Mouse (Mus musculus): ENCODE results near the gene Spry1. TPM values are rescaled to one million over a fixed set of nuclear protein-coding genes. Genes with fewer than 3 reads are reported as not detected.
A peak's percentile ranks its signal among the peaks of the same experiment; 100 is the strongest.

Gene Spry1
- total RNA-seq, 1 experiment from 2014 or later, result 25.0 TPM

DNA sequence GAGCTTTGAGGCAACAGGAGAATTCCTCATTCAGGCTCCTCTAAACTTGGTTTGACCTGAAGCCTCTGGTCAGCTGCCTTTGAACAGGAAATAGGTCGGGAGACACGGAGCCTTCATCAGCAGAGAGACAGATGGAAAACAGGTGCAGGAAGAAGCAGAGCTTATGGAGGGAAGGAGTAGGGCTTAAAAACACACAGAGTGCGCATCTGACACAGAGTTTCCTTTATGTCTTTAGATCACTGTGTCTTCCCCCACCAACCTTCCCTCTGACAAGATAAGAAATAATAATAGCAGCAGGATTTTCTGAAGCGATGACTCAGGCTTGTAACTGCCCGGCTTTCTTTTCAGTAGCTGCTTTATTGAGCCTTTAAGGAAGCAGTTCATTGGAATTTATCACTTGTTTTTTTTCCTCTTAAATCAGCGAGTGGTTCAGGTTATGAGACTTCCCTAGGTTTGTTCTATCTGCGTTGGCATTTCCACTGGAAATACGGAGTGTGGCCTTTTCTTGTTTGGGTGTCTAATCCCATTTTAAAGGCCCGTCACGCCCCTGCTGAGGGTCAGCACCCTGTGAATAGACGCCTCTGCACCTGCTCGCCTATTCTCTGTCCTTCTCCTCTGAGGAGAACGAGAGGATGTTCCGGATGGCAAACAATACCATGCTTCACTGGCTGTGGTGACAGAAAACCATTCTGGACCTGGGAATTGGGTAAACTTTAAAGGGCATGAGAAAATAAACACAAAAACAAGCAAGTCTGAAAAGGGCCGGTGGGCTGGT lies 32.7 kb downstream of the Spry1 start:
- no peak for DNase-seq

DNA sequence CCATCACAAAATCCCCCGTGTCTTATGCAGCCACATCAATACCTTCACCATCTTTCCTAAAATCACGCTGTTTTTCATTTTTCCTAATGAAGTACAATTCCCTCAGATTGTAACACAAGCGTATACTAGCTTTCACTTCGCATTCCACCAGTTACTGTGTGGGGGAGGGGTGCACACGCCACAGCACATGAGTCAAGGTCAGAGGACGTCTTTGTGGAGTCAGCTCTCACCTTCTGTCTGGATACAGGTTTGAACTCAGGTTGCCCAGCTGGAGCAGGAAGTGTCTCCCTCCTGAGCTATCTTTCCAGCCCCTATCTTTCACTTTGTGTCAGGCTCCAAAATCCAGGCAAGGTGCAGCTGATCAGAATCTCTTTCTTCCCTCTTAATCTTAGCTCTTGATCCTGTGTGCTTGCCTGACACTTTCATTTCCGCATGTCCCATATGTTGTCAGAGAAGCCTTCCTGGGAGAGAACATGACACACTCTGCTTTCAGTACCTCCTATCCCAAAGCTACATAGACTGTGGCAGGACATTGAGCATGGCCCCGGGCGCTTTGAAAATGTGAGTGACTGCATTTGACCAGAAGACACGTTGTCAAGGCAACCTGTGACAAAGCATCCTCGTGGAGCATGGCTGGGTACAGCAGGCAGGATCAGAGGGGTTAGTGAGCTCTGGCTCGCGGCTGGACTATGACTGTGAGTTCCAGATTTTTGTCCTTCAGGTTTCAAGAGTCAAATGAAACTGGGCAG lies 33.9 kb downstream of the Spry1 start:
- DNase-seq, result peak; percentile 31

DNA sequence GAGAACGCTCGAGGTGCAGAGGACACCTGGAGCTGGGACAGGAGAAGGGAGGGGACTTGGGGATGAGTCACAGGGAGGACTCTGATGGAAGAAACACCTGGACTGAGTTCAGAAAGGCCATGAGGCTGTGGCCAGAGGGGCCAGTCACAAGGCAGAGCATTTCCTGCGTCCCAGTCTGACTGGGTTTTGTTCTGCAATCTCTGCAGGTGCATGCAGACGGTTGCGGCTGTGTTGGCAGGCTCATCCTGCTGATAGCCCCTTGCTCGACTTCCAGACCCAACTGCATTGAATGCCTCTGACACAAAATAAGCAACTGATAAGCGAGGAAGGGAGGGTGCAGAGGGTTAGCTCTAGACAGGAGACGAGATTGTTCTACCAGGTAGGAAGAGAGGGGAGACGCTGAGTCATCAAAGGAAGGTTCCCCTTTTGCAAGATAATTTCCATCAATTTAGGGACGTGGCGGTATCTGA lies 35.3 kb downstream of the Spry1 start:
- no peak for DNase-seq

DNA sequence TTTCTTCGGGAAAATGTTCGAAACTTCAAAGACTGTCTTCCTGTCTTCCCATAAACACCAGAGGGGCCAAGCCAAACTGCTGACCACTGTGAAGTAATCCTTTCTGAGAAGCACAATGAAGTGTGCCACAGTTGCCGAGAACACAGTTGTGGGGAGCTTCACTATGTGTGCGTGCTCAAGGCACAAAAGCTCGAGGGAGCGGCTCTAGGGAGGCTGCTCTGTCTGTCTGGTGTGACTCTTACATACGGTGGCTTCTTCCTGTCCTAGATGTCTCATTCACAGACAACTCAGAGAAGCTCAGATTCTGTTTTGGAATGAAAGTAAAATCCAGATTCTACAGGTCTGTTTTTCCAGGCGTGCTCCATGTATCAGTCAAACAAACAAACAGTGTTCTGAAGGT lies 36.5 kb downstream of the Spry1 start:
- DNase-seq, result no peak

DNA sequence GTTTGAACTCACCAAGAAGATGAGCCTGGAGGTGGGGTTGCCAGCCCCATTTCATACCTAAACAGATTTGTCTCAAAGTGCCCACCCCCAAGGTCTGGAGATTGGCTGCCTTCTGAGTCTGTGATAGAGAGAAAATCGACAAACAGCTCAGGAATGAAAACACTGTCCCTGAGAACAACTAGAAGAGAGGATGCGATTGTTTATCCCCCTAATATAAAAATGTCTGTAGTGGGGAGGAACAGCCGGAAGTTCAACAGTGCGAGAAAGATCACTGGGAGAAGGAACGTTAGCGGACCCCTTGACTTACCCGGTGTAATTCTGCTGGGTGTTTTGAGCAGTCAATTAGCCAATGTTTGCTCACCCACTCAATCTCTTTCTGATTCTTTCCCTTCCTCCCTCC lies 46.5 kb downstream of the Spry1 start:
- no peak for DNase-seq

DNA sequence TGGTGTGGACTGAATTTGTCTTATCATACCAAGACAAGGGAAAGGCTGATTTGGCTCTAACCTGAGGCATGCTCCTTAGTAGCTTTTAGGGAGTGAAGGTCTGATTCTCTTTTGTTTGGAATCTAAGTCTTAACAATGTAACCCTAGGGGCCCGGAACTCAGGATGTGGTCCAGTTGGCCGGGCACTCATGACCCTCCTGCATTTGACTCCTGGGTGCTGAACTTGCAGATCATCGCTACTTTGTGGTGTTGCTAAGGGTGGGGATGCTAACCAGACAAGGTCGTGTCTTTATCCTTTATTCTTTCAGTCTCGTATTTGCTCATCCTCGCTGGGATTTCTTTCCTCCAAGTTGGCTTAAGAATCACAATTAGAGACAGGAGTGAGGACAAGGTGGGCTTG lies 47.0 kb downstream of the Spry1 start:
- no peak for DNase-seq

DNA sequence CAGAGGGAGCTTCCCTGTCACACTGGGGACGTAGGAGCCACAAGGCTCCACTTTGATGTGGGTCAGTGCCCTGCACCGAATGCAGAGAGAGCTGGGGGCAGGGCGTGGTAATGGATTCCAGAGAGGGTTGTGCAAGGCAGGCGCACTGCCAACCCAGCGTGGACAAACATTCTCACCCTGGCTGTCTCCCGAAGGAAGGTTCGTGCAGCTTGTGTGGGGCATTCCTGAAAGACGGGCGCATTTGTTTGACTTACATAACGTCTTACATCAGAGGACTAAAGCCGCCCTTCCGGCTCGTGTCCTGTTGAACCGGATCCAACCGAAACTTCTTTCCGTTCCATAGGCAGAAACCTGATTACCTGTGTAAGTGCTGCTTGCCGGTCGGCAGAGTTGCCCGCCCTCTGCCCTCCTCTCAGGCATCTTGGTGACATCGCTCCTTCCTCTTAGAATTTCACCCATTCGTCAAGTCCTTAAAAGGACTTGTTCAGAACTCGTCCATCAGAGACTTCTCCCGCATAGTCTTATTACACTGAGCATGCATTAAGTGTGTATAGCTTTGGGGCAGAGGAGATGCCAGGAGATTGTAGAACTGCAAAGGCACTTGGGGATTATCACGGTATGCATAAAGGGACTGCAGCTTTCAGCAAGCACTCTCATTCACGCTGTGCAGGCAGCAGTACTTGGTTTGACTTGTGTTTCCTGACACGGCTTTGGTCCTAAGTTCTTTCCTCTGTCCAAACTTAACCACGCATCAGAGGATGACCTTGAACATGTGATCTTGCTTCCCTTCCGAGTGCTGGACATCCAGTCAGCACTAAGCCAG lies 47.6 kb downstream of the Spry1 start:
- DNase-seq, result peak; percentile 74

DNA sequence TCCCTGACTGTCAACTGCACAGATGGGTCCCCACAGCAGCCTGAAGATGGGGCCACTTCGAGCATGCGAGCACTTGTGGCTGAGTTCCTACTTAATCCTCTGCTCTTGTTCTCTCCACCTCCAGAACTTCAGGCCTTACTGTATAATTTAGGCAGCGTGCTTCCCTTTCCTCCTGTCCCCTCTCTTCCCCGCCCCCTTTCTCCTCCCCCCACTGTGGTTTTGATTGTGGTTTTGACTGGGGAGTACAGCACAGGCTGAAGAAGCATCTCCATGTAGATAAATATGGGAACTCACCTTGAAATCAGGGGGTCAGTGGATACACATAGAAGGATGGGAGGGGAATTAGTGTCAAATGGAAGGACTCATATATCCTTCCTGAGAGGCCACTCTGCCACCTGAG lies 53.2 kb downstream of the Spry1 start:
- no peak for DNase-seq

DNA sequence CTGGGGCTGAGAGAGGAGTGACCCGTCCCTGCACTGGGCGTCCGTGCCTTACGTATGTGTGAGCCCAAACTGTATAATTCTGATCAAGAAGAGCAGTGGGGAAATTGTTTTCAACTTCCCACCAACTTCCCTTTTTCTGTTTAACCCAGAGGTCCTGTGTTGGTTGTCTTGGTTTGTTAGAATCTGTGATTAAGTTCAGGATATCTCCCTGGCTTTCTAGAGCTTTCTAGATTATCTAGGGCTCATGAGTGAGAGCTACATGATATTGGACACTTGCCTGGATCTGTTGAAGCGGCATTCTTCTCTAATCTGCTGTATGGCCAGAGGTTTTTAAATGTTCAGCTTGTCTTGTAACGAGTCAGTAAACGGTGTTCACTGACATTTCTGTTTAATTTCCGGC lies 53.8 kb downstream of the Spry1 start:
- DNase-seq, result no peak

Other genes with a start within 250 kb of the Spry1 start
- gene Spata5, start 220.1 kb upstream of the Spry1 start, total RNA-seq (2021), result 32.2 and 34.1 TPM in 2 replicates
- 20.4 and 27.4 TPM in 2 replicates for gene Nudt6, start 219.7 kb upstream of the Spry1 start, total RNA-seq (2021)
- 0.26 TPM in 1 of 2 replicates, not detected in the other for gene Gm5148, start 84.5 kb downstream of the Spry1 start, total RNA-seq (2021)

Data from adrenal gland, postnatal 14 days (tissue).